Mouse (Mus musculus) adipocyte (in vitro differentiated cells): ENCODE results near the gene Olfr639.
"Not testable (repeated sequence)": the region's sequence is repeated elsewhere in the genome, so short reads cannot be mapped to it uniquely, and the experiment has no call there.

ENCODE experiments used
- DNase-seq: peaks from one replicate; pipeline ENCODE4 v3.0.0-alpha.2; 2016; ENCODE audit warnings: low spot score

The Olfr639 gene

DNA sequence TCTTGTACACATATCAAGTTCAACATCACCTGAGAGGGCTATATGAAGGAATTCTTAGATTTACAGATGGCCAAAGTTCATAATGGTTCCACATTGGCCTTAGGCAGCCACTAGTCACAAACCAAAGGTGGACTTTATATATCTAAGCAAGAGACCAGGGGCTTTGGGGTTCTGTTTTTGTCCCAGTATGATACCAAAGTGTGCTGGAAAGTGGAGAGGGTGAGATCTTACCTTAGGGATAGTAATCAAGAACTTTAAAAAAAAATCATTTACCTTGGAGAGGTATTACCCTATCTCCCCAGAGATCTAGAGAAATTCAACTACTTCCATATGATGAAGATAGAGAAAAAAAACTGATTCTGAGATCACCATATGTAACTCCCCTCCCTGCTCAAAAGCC, at the start of gene Olfr639:
Gene Olfr639, minus strand, starts transcription at position 101 of the 400 bp plus-strand sequence.
- DNase-seq = no peak

DNA sequence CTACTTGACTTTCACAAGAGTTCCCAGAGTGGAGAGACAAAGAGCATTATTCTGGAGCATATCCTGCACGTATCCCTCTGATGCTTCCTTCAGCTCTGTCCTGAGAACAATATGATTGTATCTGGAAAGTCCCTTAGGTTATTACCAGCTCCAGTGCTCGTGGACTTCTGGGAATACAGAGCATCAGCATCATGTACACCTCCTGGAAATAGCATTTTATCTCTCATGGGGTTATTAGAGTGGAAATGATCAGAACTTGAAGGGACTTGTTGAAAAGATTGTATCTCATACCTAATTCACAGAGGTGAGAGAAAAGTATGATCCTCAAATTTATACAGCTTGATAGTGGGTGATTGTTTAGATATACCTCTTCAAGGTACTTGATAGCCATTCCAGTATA, 44.2 kb upstream of the Olfr639 start, which contains the start of gene 4930516K23Rik:
Gene 4930516K23Rik, minus strand, starts transcription at position 101 of the 400 bp plus-strand sequence.
- no peak for DNase-seq

DNA sequence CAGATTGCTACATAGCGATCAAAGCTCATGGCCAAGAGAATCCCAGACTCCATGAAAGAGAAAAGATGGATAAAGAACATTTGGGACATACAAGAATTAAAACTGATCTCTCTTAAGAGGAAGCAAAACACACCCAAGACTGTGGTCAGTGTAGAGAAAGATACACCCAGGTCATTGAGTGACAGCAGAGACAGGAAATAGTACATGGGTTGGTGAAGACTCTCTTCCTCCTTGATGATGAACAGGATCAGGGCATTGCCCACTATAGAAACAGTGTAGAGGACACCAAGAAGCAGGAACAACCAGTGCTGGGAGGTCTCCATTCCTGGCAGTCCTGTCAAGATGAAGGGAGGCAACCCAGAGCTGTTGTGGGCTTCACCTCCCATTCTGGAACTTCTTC, 42.1 kb upstream of the Olfr639 start:
- DNase-seq = no peak

GRCm38 (mm10) chr7:104052566-104052965, 35.5 kb upstream of the Olfr639 start, which contains the start of gene Olfr642:
Olfr642 (minus strand) TSS chr7:104052666.
- no peak for DNase-seq

DNA sequence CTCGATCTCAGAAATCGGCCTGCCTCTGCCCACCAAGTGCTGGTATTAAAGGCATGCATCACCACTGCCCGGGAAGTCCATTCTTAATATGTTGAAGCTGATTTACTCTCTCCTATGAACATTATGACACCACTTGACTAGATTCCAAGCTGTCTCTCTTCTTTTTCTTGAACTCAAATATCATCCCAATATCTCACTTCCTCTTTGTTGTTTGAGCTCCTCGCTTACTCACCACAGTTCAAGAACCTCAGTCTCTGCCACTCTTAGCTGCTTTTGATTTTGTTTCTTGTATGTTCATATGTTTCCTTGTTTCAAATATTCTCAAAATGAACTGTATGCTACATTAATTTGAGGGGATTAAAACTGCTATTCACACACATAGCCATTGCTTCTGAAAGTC, 33.6 kb upstream of the Olfr639 start:
- DNase-seq = no peak

DNA sequence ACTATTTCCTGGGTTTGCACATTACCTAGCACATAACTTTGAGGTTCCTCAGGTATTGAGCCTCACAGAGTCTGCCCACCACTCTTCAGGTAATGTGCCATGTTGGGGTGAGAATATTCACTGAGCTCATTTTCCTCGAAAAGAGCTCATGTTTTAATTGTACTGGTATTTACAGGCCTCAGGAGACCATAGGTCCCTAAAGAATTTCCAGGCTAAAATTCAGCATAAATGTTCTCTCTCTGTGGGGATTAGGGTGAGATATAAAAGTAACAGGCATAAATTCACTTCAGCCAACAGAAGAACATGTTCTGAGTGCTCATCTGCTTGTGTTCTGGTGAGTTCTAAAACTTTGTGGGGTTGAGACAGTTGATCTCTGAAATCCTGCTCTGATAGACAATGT, 18.0 kb upstream of the Olfr639 start, which contains the start of gene Olfr641:
Gene Olfr641, plus strand, starts transcription at position 301 of the 400 bp plus-strand sequence.
- DNase-seq = no peak

DNA sequence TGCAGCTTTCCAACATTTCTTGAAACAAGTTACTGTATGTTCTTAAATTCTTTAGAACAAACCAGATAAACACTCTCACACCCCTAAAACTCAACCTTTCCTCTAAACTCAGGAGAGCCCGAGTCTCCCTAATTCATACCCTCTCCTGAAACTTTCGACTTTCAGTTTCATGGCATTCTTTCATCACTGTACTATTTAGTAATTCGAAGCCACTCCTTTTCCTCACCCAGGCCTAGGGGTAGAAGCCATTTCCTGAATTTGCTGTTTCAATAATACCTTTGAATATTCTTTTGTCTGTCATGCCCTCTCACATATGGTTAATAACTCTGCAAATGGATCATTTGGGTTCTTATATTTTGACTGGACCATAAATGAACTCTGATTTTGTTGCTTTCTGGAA, 9.9 kb upstream of the Olfr639 start:
- no peak for DNase-seq

- no peak for DNase-seq
These were observed 8.4 kb upstream of the Olfr639 start, which contains the start of gene Olfr640 for GRCm38 (mm10) chr7:104025473-104025872. Olfr640 (minus strand) TSS chr7:104025573.

- no peak for DNase-seq
These were observed 4.5 kb upstream of the Olfr639 start for GRCm38 (mm10) chr7:104021651-104022050.

DNA sequence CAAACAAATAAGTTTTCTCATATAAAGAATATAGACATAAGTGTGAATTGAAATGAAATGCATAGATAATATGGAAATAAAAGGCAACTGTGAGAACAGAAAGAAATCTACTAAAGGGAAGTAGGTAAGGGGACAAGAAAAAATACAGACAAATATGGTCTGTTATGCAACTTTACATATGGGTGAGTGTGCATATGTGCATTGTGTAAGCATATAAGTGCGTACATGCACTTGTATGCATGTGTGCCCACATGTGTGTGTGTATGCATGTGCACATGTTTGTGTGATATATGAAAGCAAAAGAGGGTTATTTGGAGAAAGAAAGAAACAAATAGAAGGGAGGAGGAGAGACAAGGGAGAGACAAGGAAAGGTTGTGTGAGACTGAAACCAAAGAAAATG, 1.9 kb upstream of the Olfr639 start:
- DNase-seq = no peak

DNA sequence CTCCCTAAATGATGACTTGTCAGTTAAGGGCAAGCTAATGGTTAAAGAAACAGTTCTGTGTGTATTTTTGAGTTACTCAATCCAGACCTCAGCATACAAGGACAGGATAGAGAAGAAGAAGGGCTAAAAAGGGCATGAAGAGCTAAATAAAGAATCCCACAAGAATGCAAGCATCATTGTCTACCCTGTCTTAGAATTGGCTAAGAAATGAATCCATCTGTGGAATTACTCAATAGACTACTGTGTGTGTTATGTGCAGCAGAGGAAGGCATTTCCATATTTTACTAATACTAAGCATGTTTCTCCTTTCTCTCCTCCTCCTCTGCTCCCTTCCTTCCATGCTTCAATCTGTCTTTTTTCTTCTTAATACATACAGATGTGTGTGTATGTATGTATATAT, 18.0 kb downstream of the Olfr639 start:
- DNase-seq = no peak

DNA sequence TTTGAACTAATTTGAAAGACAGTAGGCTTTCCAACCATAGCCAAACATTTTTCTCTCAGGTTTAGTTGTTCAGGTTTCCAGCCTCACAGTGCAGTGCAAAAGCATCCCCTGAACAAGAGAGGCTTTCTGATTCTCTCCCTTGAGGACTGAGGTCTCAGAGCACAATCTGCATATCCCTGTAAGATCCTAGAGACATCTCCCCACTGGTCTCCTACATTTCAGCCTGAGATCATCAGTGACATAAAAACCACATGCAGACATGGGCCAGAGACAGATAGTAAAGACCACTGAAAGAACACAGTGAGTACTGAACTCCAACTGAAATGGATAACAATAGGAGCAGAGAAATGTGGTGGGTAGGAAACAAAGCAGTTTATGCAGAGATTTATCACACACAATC, 18.7 kb downstream of the Olfr639 start, which contains the start of gene Olfr638:
Gene Olfr638, plus strand, starts transcription at position 301 of the 400 bp plus-strand sequence.
- no peak for DNase-seq

DNA sequence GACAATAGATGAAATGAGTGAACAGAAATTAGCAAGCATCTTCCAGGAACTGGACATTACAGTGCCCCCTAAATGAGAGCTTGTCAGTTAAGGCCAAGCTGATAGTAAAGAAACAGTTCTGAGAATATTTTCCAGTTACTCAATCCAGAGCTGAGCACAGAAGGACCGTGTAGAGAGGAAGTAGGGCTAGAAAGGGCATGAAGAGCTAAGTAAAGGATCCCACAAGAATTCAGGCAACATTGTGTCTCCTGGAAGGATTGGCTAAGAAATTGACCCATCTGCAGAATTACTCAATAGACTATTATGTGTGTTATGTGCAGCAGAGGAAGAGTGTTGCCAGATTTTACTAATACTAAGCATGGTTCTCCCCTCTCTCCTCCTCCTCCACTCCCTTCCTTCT, 45.3 kb downstream of the Olfr639 start:
- no peak for DNase-seq

- DNase-seq = no peak
These were observed 46.3 kb downstream of the Olfr639 start, which contains the start of gene Olfr635 for GRCm38 (mm10) chr7:103970852-103971251. Olfr635 (plus strand) TSS chr7:103971152.

DNA sequence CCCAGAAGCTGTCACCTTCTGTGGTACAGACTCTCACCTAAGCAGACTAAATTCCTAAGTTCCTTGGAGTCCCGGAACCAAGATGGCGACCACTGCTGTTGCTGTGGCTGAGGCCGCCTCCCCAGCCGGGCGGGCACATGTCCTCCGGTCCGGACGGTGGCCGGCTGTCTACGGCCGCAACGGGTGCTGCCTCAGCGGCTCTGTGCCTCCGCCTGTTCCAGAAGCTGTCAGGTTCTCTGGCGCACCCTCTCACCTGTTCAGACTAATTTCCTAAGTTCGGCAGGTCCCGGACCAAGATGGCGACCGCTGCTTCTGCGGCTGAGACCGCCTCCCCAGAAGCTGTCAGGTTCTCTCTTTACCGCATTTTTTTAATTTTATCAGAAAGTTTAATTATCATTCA, 50.2 kb downstream of the Olfr639 start:
- DNase-seq = not testable (repeated sequence)
